ENCODE assay signal across 9 mouse cellular contexts in the genomic region with DNA sequence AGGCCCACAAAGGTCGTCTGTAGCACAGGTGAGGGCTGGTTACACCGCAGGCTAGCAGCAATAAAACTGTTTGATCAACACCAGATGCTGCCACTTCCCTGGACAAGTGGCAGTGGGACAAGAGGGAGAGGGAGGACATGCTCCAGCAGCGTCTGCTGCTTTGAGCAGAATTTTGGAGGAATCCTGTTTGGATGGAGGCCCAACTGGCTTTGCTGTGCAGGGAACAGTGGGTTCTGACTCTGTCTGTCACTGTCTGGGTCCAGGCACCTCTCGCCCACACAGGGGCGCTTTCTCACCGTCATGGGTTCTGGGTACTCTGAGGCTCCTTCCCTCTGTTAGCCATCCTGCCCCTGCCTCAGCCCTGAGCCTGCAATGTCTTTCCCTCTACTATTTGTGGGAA.
DNase-seq lines count a peak whose midpoint lies in the region; ATAC-seq lines count a peak whose summit lies in the region.
"Had no signal": no experiment of that assay in that cellular context is flagged by ENCODE, and none has a peak within 500 bp of the region (broad histone marks: within the 10 kb centered on the region; RNA-seq: fewer than 3 reads in every experiment).

No protein-coding gene starts in this region.

- no peak overlapping the region for H3K27ac ChIP-seq in intestine, embryonic 16.5 days (ENCODE audit: low read length)
- H3K27ac ChIP-seq in intestine, embryonic 15.5 days = no peak overlapping the region
- no peak overlapping the region for H3K27ac ChIP-seq in embryonic facial prominence, embryonic 11.5 days (replicated peaks; ENCODE audit: low read depth, low read length)

- H3K9me3 ChIP-seq in intestine, embryonic 16.5 days (ENCODE audit: control insufficient read depth, low read length) = no peaks in the 10 kb centered on the region
- H3K9me3 ChIP-seq in intestine, embryonic 15.5 days = no peaks in the 10 kb centered on the region
- H3K9me3 ChIP-seq in embryonic facial prominence, embryonic 11.5 days (replicated peaks; ENCODE audit: control insufficient read depth, low read length) = no peaks in the 10 kb centered on the region

- DNase-seq in embryonic facial prominence, embryonic 11.5 days (ENCODE audit: low spot score) = no peak
- peak; percentile 19 for DNase-seq in kidney, postnatal 14 days
- DNase-seq in retina, postnatal 1 day = peak; percentile 45
- no peak for DNase-seq in spleen, postnatal 14 days (ENCODE audit: low spot score in 2 of 2)
- no peak for DNase-seq in layer of hippocampus, adult 9-10 months (ENCODE audit: low spot score)

- H3K4me2 ChIP-seq in intestine, embryonic 16.5 days (ENCODE audit: low read depth, low read length) = no peak overlapping the region
- no peak overlapping the region for H3K4me2 ChIP-seq in intestine, embryonic 15.5 days (replicated peaks)
- H3K4me2 ChIP-seq in embryonic facial prominence, embryonic 11.5 days (ENCODE audit: low read depth, low read length) = no peak overlapping the region

- H3K4me3 ChIP-seq in intestine, embryonic 16.5 days (ENCODE audit: low read length) = no peak overlapping the region
- H3K4me3 ChIP-seq in intestine, embryonic 15.5 days (replicated peaks) = no peak overlapping the region
- H3K4me3 ChIP-seq in embryonic facial prominence, embryonic 11.5 days (ENCODE audit: low read depth, low read length) = no peak overlapping the region
- H3K4me3 ChIP-seq: myocyte had no signal

- 0 out of 2 replicates have a peak, but pooled peaks have one; percentile 28 for ATAC-seq in intestine, embryonic 16.5 days
- no peak for ATAC-seq in intestine, embryonic 15.5 days
- 0 out of 2 replicates have a peak, but pooled peaks have one; percentile 48 for ATAC-seq in embryonic facial prominence, embryonic 11.5 days (replicated peaks; ENCODE audit: insufficient number of reproducible peaks, low FRiP score, low TSS enrichment, low read depth)
- ATAC-seq in activated CD4-positive, CD25-positive, alpha-beta regulatory T cell, adult 4 months = no peak

- H3K36me3 ChIP-seq in intestine, embryonic 16.5 days (ENCODE audit: control insufficient read depth, insufficient read depth, low read length) = no peaks in the 10 kb centered on the region
- H3K36me3 ChIP-seq in intestine, embryonic 15.5 days = no peaks in the 10 kb centered on the region
- H3K36me3 ChIP-seq in embryonic facial prominence, embryonic 11.5 days (replicated peaks; ENCODE audit: control insufficient read depth, insufficient read depth, low read depth, low read length) = no peaks in the 10 kb centered on the region

- H3K4me1 ChIP-seq in intestine, embryonic 16.5 days (ENCODE audit: control insufficient read depth, insufficient read depth, low read length) = no peaks in the 10 kb centered on the region
- no peaks in the 10 kb centered on the region for H3K4me1 ChIP-seq in intestine, embryonic 15.5 days (replicated peaks)
- no peaks in the 10 kb centered on the region; the same call in 1 of the 2 replicates for H3K4me1 ChIP-seq in embryonic facial prominence, embryonic 11.5 days (ENCODE audit: control insufficient read depth, insufficient read depth, low read length)

- no peak overlapping the region for H3K9ac ChIP-seq in intestine, embryonic 16.5 days (ENCODE audit: low read depth, low read length)
- H3K9ac ChIP-seq in intestine, embryonic 15.5 days = no peak overlapping the region
- no peak overlapping the region for H3K9ac ChIP-seq in embryonic facial prominence, embryonic 11.5 days (replicated peaks; ENCODE audit: low read length)

- no peaks in the 10 kb centered on the region for H3K27me3 ChIP-seq in intestine, embryonic 16.5 days (replicated peaks; ENCODE audit: control insufficient read depth, insufficient read depth, low read length)
- no peaks in the 10 kb centered on the region for H3K27me3 ChIP-seq in intestine, embryonic 15.5 days (replicated peaks)
- no peaks in the 10 kb centered on the region for H3K27me3 ChIP-seq in embryonic facial prominence, embryonic 11.5 days (ENCODE audit: control insufficient read depth, insufficient read depth, low read length)

- WGBS in intestine, embryonic 16.5 days = 37% methylated on average over 6 of the region's 6 CpGs
- WGBS in intestine, embryonic 15.5 days = 39% methylated on average over 6 of the region's 6 CpGs
- whole genome bisulfite sequencing in embryonic facial prominence, embryonic 11.5 days = 39% methylated on average over 6 of the region's 6 CpGs

Comparison
In these comparisons a context has a peak if more than half of its experiments do, and no peak if none do; other contexts are left out.
1. ATAC-seq: peak in intestine, embryonic 16.5 days (single experiment) and embryonic facial prominence, embryonic 11.5 days (single experiment); none in intestine, embryonic 15.5 days (single experiment) and activated CD4-positive, CD25-positive, alpha-beta regulatory T cell, adult 4 months (single experiment).
2. DNase-seq: peak in kidney, postnatal 14 days (single experiment) and retina, postnatal 1 day (single experiment); none in embryonic facial prominence, embryonic 11.5 days (single experiment), spleen, postnatal 14 days (0 of 2) and layer of hippocampus, adult 9-10 months (single experiment).